Mouse (Mus musculus) cortical plate, adult 2 months (tissue): Measurements from ENCODE around the gene Rab22a. TPM values are rescaled to one million over a fixed set of nuclear protein-coding genes. Genes with fewer than 3 reads are reported as not detected.

Source experiments
- H3K27ac ChIP-seq: fragments of 200-500 bp; 2 replicates; pipeline ENCODE4 v1.5.1; 2012; ENCODE audit warnings: low read length, control low read depth, inconsistent platforms; ENCODE audit not compliant: insufficient read depth
- H3K4me1 ChIP-seq: fragments of 200-500 bp; 2 replicates; pipeline ENCODE4 v1.6.1; 2011; ENCODE audit warnings: low read length; ENCODE audit not compliant: control insufficient read depth, insufficient read depth
- H3K4me3 ChIP-seq: fragments of 200-500 bp; 2 replicates; pipeline ENCODE4 v1.5.1; 2011; ENCODE audit warnings: mild to moderate bottlenecking, low read length, control low read depth; ENCODE audit not compliant: insufficient read depth
- CTCF ChIP-seq: fragments of 200-500 bp; IDR thresholded peaks from 2 replicates; pipeline ENCODE4 v1.5.1; 2011; ENCODE audit warnings: mild to moderate bottlenecking, control low read depth, low read length; ENCODE audit not compliant: insufficient read depth; ENCODE audit errors: extremely low read depth
- POLR2A ChIP-seq: fragments of 200-500 bp; IDR thresholded peaks from 2 replicates; pipeline ENCODE4 v1.6.1; 2011; ENCODE audit warnings: mild to moderate bottlenecking, low read length, control low read depth; ENCODE audit not compliant: insufficient read depth; ENCODE audit errors: extremely low read depth
- polyA plus RNA-seq: library from polyadenylated mRNA; depleted of rRNA; stranded (reverse); fragments of >200 nt; gene quantifications from 2 replicates; pipeline ENCODE4 v1.2.3, GENCODE M21; 2012; rRNA removed

The Rab22a gene
- polyA plus RNA-seq, 1 experiment = 16.7 TPM

GRCm38 (mm10) chr2:173737222-173737989, 77.8 kb downstream of the Rab22a start, which contains the start of gene Vapb:
Gene Vapb, plus strand, starts transcription at chr2:173737511.
- TF ChIP-seq POLR2A = peak; percentile 49; the same call in 1 of the 2 replicates
- no peak for TF ChIP-seq CTCF
- Histone ChIP-seq H3K27ac (peak within 1 kb of the TSS; percentile 17; the same call in 1 of the 2 replicates), H3K4me1 (peaks cover 11% of the 10 kb centered on the region), H3K4me3 (peak within 1 kb of the TSS; percentile 88)

GRCm38 (mm10) chr2:173738232-173738631, 78.7 kb downstream of the Rab22a start:
- H3K4me1 ChIP-seq = peaks cover 11% of the 10 kb centered on the region
- H3K4me3 ChIP-seq = peak overlapping the region; percentile 88
- no peak overlapping the region for H3K27ac ChIP-seq
- TF ChIP-seq POLR2A = no peak
- no peak for TF ChIP-seq CTCF

- no peak for TF ChIP-seq POLR2A
- TF ChIP-seq CTCF = no peak
- no peak overlapping the region for H3K4me3 ChIP-seq
- peaks cover 11% of the 10 kb centered on the region for H3K4me1 ChIP-seq
Measured at GRCm38 (mm10) chr2:173739107-173739506, 79.5 kb downstream of the Rab22a start.

GRCm38 (mm10) chr2:173742090-173742489, 82.5 kb downstream of the Rab22a start:
- no peak for TF ChIP-seq CTCF
- Histone ChIP-seq H3K4me1 (peaks cover 11% of the 10 kb centered on the region), H3K4me3 (no peak overlapping the region)

More at GRCm38 (mm10) chr2:173739107-173739506, 79.5 kb downstream of the Rab22a start:
- no peak overlapping the region for H3K27ac ChIP-seq

GRCm38 (mm10) chr2:173742744-173743143, 83.2 kb downstream of the Rab22a start:
- no peak for TF ChIP-seq CTCF
- no peak for TF ChIP-seq POLR2A
- Histone ChIP-seq H3K4me1 (peaks cover 11% of the 10 kb centered on the region), H3K27ac (no peak overlapping the region), H3K4me3 (no peak overlapping the region)

More at GRCm38 (mm10) chr2:173742090-173742489, 82.5 kb downstream of the Rab22a start:
- no peak overlapping the region for H3K27ac ChIP-seq

- no peak overlapping the region for H3K27ac ChIP-seq
- H3K4me1 ChIP-seq = peaks cover 1% of the 10 kb centered on the region; the same call in 1 of the 2 replicates
- no peak overlapping the region for H3K4me3 ChIP-seq
- TF ChIP-seq POLR2A (no peak), CTCF (no peak)
Measured at GRCm38 (mm10) chr2:173744070-173744815, 84.7 kb downstream of the Rab22a start.

- Histone ChIP-seq H3K4me1 (no peaks in the 10 kb centered on the region), H3K4me3 (no peak overlapping the region), H3K27ac (no peak overlapping the region; the same call in 1 of the 2 replicates)
- TF ChIP-seq CTCF (no peak), POLR2A (no peak)
Measured at GRCm38 (mm10) chr2:173748961-173749659, 89.5 kb downstream of the Rab22a start.

GRCm38 (mm10) chr2:173755433-173756144, 96.0 kb downstream of the Rab22a start:
- H3K4me3 ChIP-seq = no peak overlapping the region
- TF ChIP-seq CTCF = no peak
- no peak for TF ChIP-seq POLR2A
- H3K4me1 ChIP-seq = no peaks in the 10 kb centered on the region
- no peak overlapping the region for H3K27ac ChIP-seq

Other genes with a start within 250 kb of the Rab22a start
- gene 1700021F07Rik, start 137.2 kb upstream of the Rab22a start, polyA plus RNA-seq = not detected in 2 replicates
- gene Ankrd60, start 81.4 kb upstream of the Rab22a start, polyA plus RNA-seq = not detected in 2 replicates
- not detected in 2 replicates for gene 1700010B08Rik, start 59.7 kb downstream of the Rab22a start, polyA plus RNA-seq
- 55.5 and 58.5 TPM in 2 replicates for gene Vapb, start 77.8 kb downstream of the Rab22a start, polyA plus RNA-seq